Mouse (Mus musculus): ENCODE results near the gene Coro1a. TPM values are rescaled to one million over a fixed set of nuclear protein-coding genes. Genes with fewer than 3 reads are reported as not detected.

Gene Coro1a
- polyA plus RNA-seq, 1 experiment from 2014 or later, result 21.5 TPM

GRCm38 (mm10) chr7:126696886-126697285 lies 10.7 kb downstream of the Coro1a start:
- Histone ChIP-seq H3K4me3 (ENCODE audit: low read depth, low read length) (peak overlapping the region; percentile 88; the same call in 1 of the 2 replicates), H3K27ac (ENCODE audit: low read depth, low read length) (no peak overlapping the region), H3K9me3 (ENCODE audit: control insufficient read depth) (no peaks in the 10 kb centered on the region), H3K36me3 (ENCODE audit: control insufficient read depth, insufficient read depth) (peaks cover 15% of the 10 kb centered on the region), H3K27me3 (replicated peaks; ENCODE audit: control insufficient read depth, insufficient read depth, low read length) (no peaks in the 10 kb centered on the region), H3K4me2 (replicated peaks; ENCODE audit: low read depth) (peak overlapping the region; percentile 92), H3K9ac (ENCODE audit: low read depth, low read length) (no peak overlapping the region), H3K4me1 (replicated peaks; ENCODE audit: control insufficient read depth, insufficient read depth, low read length) (peaks cover 8% of the 10 kb centered on the region; the same call in 1 of the 2 replicates)
- ATAC-seq, result no peak
- no peak for TF ChIP-seq CTCF (IDR thresholded peaks at IDR 0.05; ENCODE audit: low read depth)
- 73% methylated on average over 3 of the region's 3 CpGs for WGBS

GRCm38 (mm10) chr7:126696303-126696702 lies 11.3 kb downstream of the Coro1a start:
- Histone ChIP-seq H3K4me3 (ENCODE audit: low read depth, low read length) (peak overlapping the region; percentile 88), H3K9ac (ENCODE audit: low read depth, low read length) (peak overlapping the region; percentile 51), H3K4me1 (replicated peaks; ENCODE audit: control insufficient read depth, insufficient read depth, low read length) (peaks cover 8% of the 10 kb centered on the region; the same call in 1 of the 2 replicates), H3K27ac (ENCODE audit: low read depth, low read length) (no peak overlapping the region), H3K36me3 (ENCODE audit: control insufficient read depth, insufficient read depth) (peaks cover 21% of the 10 kb centered on the region), H3K9me3 (ENCODE audit: control insufficient read depth) (no peaks in the 10 kb centered on the region), H3K27me3 (replicated peaks; ENCODE audit: control insufficient read depth, insufficient read depth, low read length) (no peaks in the 10 kb centered on the region), H3K4me2 (replicated peaks; ENCODE audit: low read depth) (peak overlapping the region; percentile 92)
- TF ChIP-seq CTCF (IDR thresholded peaks at IDR 0.05; ENCODE audit: low read depth), result no peak
- 2% methylated on average over 17 of the region's 17 CpGs for WGBS
- 0 out of 2 replicates have a peak, but pooled peaks have one; percentile 1 for ATAC-seq

DNA sequence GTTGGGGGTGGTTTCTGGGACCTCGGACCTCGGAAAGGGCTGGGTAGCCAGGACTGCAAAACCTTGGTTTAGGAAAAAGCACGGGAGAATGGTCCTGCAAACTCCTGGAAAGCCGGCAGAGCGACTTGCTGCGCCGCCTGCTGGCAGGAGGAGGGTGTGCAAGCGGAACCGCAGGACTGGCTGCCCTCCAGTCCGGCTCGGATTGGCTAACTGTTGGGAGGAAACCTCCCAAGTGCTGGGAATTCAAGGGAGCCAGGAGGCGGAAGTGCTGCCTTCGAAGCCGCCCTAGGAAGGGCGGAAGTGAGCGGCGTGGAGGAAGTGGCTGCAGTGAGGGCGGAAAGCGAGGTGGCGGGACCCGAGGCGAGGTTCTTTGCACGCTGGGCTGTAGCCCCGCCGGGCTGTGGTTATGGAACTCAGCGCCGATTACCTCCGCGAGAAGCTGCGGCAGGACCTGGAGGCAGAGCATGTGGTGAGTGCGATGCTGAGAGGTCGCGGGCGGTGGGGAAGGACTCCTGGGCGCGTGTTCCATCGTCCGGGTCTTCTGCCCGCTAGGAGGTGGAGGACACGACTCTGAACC lies 11.9 kb downstream of the Coro1a start, which contains the start of gene Slx1b:
Slx1b (minus strand) TSS at position 154 of the 577 bp plus-strand sequence.
- Histone ChIP-seq H3K36me3 (ENCODE audit: control insufficient read depth, insufficient read depth) (peaks cover 27% of the 10 kb centered on the region), H3K9me3 (ENCODE audit: control insufficient read depth) (no peaks in the 10 kb centered on the region), H3K4me3 (ENCODE audit: low read depth, low read length) (peak within 1 kb of the TSS; percentile 88), H3K27me3 (replicated peaks; ENCODE audit: control insufficient read depth, insufficient read depth, low read length) (no peaks in the 10 kb centered on the region), H3K9ac (ENCODE audit: low read depth, low read length) (peak within 1 kb of the TSS; percentile 77), H3K4me1 (replicated peaks; ENCODE audit: control insufficient read depth, insufficient read depth, low read length) (peaks cover 8% of the 10 kb centered on the region; the same call in 1 of the 2 replicates), H3K27ac (ENCODE audit: low read depth, low read length) (peak within 1 kb of the TSS; percentile 84), H3K4me2 (replicated peaks; ENCODE audit: low read depth) (peak within 1 kb of the TSS; percentile 92)
- peak; percentile 97 for TF ChIP-seq CTCF (IDR thresholded peaks at IDR 0.05; ENCODE audit: low read depth)
- peak; percentile 94 for ATAC-seq
- under 1% methylated on average over 40 of the region's 40 CpGs for WGBS

GRCm38 (mm10) chr7:126695210-126695611 lies 12.4 kb downstream of the Coro1a start, which contains the start of gene Bola2:
Gene Bola2 (plus strand): TSS chr7:126695401.
- under 1% methylated on average over 31 of the region's 31 CpGs for WGBS

GRCm38 (mm10) chr7:126694441-126695051 lies 13.0 kb downstream of the Coro1a start:
- Histone ChIP-seq H3K27me3 (replicated peaks; ENCODE audit: control insufficient read depth, insufficient read depth, low read length) (no peaks in the 10 kb centered on the region), H3K4me1 (replicated peaks; ENCODE audit: control insufficient read depth, insufficient read depth, low read length) (peaks cover 8% of the 10 kb centered on the region; the same call in 1 of the 2 replicates), H3K36me3 (ENCODE audit: control insufficient read depth, insufficient read depth) (peaks cover 22% of the 10 kb centered on the region), H3K27ac (ENCODE audit: low read depth, low read length) (no peak overlapping the region), H3K4me2 (replicated peaks; ENCODE audit: low read depth) (peak overlapping the region; percentile 92), H3K4me3 (ENCODE audit: low read depth, low read length) (peak overlapping the region; percentile 88), H3K9ac (ENCODE audit: low read depth, low read length) (0 out of 2 replicates have a peak overlapping the region, but pooled peaks have one; percentile 77), H3K9me3 (ENCODE audit: control insufficient read depth) (no peaks in the 10 kb centered on the region)
- no peak for ATAC-seq
- WGBS, result 48% methylated on average over 10 of the region's 10 CpGs
- no peak for TF ChIP-seq CTCF (IDR thresholded peaks at IDR 0.05; ENCODE audit: low read depth)

More at GRCm38 (mm10) chr7:126695210-126695611, 12.4 kb downstream of the Coro1a start, which contains the start of gene Bola2:
- Histone ChIP-seq H3K9ac (ENCODE audit: low read depth, low read length) (peak within 1 kb of the TSS; percentile 77), H3K4me2 (replicated peaks; ENCODE audit: low read depth) (peak within 1 kb of the TSS; percentile 92), H3K36me3 (ENCODE audit: control insufficient read depth, insufficient read depth) (peaks cover 28% of the 10 kb centered on the region), H3K27ac (ENCODE audit: low read depth, low read length) (peak within 1 kb of the TSS; percentile 84), H3K27me3 (replicated peaks; ENCODE audit: control insufficient read depth, insufficient read depth, low read length) (no peaks in the 10 kb centered on the region), H3K4me3 (ENCODE audit: low read depth, low read length) (peak within 1 kb of the TSS; percentile 88), H3K4me1 (replicated peaks; ENCODE audit: control insufficient read depth, insufficient read depth, low read length) (peaks cover 8% of the 10 kb centered on the region; the same call in 1 of the 2 replicates), H3K9me3 (ENCODE audit: control insufficient read depth) (no peaks in the 10 kb centered on the region)
- ATAC-seq, result peak; percentile 77
- no peak for TF ChIP-seq CTCF (IDR thresholded peaks at IDR 0.05; ENCODE audit: low read depth)

- H3K4me3 ChIP-seq (ENCODE audit: low read depth, low read length), result no peak overlapping the region
- ATAC-seq, result no peak
- no peak overlapping the region for H3K4me2 ChIP-seq (replicated peaks; ENCODE audit: low read depth)
- peaks cover 8% of the 10 kb centered on the region; the same call in 1 of the 2 replicates for H3K4me1 ChIP-seq (replicated peaks; ENCODE audit: control insufficient read depth, insufficient read depth, low read length)
- H3K27me3 ChIP-seq (replicated peaks; ENCODE audit: control insufficient read depth, insufficient read depth, low read length), result no peaks in the 10 kb centered on the region
- H3K9me3 ChIP-seq (ENCODE audit: control insufficient read depth), result no peaks in the 10 kb centered on the region
- WGBS, result 77% methylated on average over 7 of the region's 7 CpGs
- no peak overlapping the region for H3K9ac ChIP-seq (ENCODE audit: low read depth, low read length)
- H3K27ac ChIP-seq (ENCODE audit: low read depth, low read length), result no peak overlapping the region
- no peak for TF ChIP-seq CTCF (IDR thresholded peaks at IDR 0.05; ENCODE audit: low read depth)
- peaks cover 20% of the 10 kb centered on the region for H3K36me3 ChIP-seq (ENCODE audit: control insufficient read depth, insufficient read depth)
Measured at GRCm38 (mm10) chr7:126693781-126694180, 13.8 kb downstream of the Coro1a start.
